Mouse (Mus musculus): Measurements from ENCODE around the gene Slc35a1. TPM values are rescaled to one million over a fixed set of nuclear protein-coding genes. Genes with fewer than 3 reads are reported as not detected.

Slc35a1 gene
- polyA plus RNA-seq, 1 experiment from 2014 or later, result 47.7 TPM

DNA sequence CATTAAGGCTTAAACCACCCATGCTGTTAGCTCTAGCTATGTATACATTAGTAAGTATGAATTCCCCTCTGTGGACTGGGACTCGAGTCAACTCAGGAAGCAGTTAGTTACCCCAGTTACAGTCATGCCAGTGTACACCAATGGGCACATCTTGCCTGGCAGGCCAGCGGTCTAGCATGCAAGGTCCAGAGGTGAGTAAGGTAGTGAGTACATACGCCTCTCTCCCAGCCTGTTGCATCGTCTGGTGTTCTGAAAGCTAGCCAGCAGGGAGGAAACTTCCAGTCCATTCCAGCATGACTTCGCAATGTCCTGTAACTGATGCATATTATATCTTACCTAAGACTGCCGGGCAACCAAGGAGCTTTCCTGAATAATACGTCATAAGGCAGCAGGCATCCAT lies 34.1 kb downstream of the Slc35a1 start:
- ATAC-seq (ENCODE audit: insufficient number of reproducible peaks, low FRiP score, low TSS enrichment, low read depth), result no peak
- H3K4me1 ChIP-seq, result no peaks in the 10 kb centered on the region
- no peak overlapping the region for H3K9ac ChIP-seq
- H3K4me2 ChIP-seq (replicated peaks), result no peak overlapping the region
- H3K4me3 ChIP-seq (replicated peaks), result no peak overlapping the region
- H3K27ac ChIP-seq (replicated peaks), result no peak overlapping the region
- no peaks in the 10 kb centered on the region for H3K9me3 ChIP-seq (replicated peaks)
- H3K36me3 ChIP-seq, result peaks cover 52% of the 10 kb centered on the region
- 92% methylated on average over 7 of the region's 7 CpGs for WGBS
- no peaks in the 10 kb centered on the region for H3K27me3 ChIP-seq

DNA sequence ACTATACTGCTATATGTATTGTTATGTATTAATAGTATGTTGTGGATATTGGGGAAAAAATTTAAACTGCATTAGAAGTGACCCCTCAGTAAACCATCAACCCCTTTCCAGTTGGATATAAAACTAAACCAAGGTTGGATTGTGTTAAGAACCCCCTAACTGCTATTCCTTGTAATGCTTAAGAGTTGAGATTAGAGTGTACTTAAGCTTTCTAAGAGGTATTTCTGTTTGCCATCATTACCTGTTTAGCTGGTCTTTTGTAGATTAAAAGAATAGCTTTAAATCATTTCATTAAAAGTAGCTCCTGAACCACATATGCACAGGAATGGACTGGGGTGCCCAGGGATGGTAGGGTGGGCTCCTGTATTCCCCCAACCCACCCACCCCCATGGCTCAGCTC lies 42.5 kb downstream of the Slc35a1 start:
- Histone ChIP-seq H3K27ac (replicated peaks) (no peak overlapping the region), H3K27me3 (no peaks in the 10 kb centered on the region), H3K36me3 (peaks cover 48% of the 10 kb centered on the region), H3K4me2 (replicated peaks) (no peak overlapping the region), H3K9ac (no peak overlapping the region), H3K4me3 (replicated peaks) (no peak overlapping the region), H3K4me1 (no peaks in the 10 kb centered on the region), H3K9me3 (replicated peaks) (no peaks in the 10 kb centered on the region)
- no peak for ATAC-seq (ENCODE audit: insufficient number of reproducible peaks, low FRiP score, low TSS enrichment, low read depth)

DNA sequence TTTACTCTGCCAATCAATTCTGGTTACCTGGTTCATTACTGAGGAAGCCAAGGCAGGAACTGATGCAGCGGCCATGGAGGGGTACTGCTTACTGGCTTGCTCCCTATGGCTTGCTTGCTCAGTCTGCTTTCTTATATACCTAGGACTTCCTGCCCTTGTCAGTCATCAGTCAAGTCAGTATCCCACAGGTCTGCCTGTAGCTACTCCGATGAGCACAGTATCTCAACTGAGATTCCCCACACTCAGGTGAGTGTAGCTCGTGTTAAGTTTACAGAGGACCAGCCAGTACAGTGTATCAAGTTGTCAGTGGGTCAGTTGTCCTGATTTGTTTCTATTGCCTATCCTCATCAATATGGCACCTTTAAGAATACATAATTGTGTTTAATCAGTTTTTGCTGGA lies 46.5 kb downstream of the Slc35a1 start:
- no peak overlapping the region for H3K4me3 ChIP-seq (replicated peaks)
- ATAC-seq (ENCODE audit: insufficient number of reproducible peaks, low FRiP score, low TSS enrichment, low read depth), result no peak
- H3K4me1 ChIP-seq, result no peaks in the 10 kb centered on the region
- no peaks in the 10 kb centered on the region for H3K9me3 ChIP-seq (replicated peaks)
- H3K36me3 ChIP-seq, result peaks cover 34% of the 10 kb centered on the region
- no peak overlapping the region for H3K9ac ChIP-seq
- H3K27ac ChIP-seq (replicated peaks), result no peak overlapping the region
- WGBS, result 94% methylated on average over 3 of the region's 3 CpGs
- H3K27me3 ChIP-seq, result no peaks in the 10 kb centered on the region
- H3K4me2 ChIP-seq (replicated peaks), result no peak overlapping the region

DNA sequence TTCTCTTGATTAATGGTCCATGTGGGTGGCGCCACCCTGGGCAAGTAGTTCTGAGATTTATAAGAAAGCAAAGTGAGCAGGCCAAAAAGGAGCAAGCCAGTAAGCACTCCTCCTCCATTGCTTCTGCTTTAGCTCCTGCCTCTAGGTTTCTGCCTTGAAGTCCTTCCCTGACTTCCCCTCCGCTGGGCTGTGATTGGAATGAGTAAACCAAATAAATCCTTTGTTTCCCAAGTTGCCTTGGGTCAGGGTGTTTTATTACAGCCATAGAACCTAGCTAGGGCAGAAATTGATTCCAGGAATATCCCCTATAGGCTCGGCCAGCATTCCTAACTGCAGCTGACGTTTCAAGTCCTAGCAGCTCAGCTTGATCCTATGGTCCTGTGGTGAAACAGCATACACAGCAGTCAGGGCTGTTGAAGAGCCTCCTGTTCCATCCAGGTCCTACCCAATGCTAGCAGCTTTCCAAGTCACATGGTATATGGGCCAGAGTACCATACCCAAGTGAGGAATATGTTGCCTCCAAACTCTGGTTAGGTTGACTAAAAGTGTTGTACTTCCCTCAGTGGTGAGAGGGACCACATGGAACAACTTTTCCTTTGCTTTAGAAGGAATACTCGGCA lies 47.4 kb downstream of the Slc35a1 start:
- no peak overlapping the region for H3K4me3 ChIP-seq (replicated peaks)

DNA sequence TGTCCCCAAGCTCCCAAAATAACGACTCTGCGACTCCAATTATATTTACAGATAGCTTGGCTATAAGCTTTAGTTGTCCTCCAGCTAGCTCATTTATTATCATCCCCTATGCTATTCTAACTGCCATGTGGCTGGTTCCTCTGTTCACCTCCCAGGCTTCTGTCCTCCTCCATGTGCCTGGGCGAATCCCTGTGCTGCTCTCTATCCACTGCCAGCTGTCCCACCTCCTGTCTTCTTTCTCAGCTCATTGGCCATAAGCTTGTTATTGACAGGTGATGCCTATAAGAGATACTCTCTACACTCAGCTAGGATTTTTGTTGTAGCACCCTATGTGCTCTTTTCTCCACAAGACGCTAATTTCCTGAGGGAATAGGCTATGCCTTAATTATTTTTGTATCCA lies 49.4 kb downstream of the Slc35a1 start:
- 83% methylated on average over 4 of the region's 4 CpGs for WGBS

More for the DNA sequence above, 47.4 kb downstream of the Slc35a1 start:
- 54% methylated on average over 5 of the region's 5 CpGs for WGBS
- peaks cover 34% of the 10 kb centered on the region for H3K36me3 ChIP-seq
- H3K4me2 ChIP-seq (replicated peaks), result no peak overlapping the region
- H3K27ac ChIP-seq (replicated peaks), result no peak overlapping the region
- H3K9me3 ChIP-seq (replicated peaks), result no peaks in the 10 kb centered on the region
- H3K27me3 ChIP-seq, result no peaks in the 10 kb centered on the region
- no peak for ATAC-seq (ENCODE audit: insufficient number of reproducible peaks, low FRiP score, low TSS enrichment, low read depth)
- no peaks in the 10 kb centered on the region for H3K4me1 ChIP-seq
- H3K9ac ChIP-seq, result no peak overlapping the region

DNA sequence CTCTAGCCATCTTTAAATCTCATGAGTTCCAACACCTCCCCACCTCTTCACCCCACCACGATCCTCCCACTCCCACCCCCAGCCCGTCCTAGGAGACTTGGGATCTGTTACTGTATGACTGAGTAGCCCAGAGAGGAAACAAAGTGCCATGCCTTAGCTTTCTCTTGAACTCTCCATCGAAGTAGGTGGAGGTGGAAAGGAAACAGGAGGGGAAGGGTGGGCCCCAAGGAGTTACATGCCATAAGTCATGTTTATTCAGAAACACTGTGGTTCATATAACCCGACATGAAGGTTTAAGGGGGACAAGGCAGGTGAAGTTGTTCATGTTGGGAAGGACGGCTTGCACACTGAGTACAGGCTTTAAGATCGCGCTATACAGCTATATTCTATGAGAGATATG lies 49.9 kb downstream of the Slc35a1 start:
- peaks cover 30% of the 10 kb centered on the region for H3K36me3 ChIP-seq
- no peak overlapping the region for H3K27ac ChIP-seq (replicated peaks)
- ATAC-seq (ENCODE audit: insufficient number of reproducible peaks, low FRiP score, low TSS enrichment, low read depth), result no peak
- no peaks in the 10 kb centered on the region for H3K27me3 ChIP-seq
- H3K4me2 ChIP-seq (replicated peaks), result no peak overlapping the region
- H3K4me1 ChIP-seq, result no peaks in the 10 kb centered on the region
- 93% methylated on average over 7 of the region's 7 CpGs for WGBS
- H3K4me3 ChIP-seq (replicated peaks), result no peak overlapping the region
- no peaks in the 10 kb centered on the region for H3K9me3 ChIP-seq (replicated peaks)
- H3K9ac ChIP-seq, result no peak overlapping the region

More for the DNA sequence above, 49.4 kb downstream of the Slc35a1 start:
- H3K9me3 ChIP-seq (replicated peaks), result no peaks in the 10 kb centered on the region
- peaks cover 34% of the 10 kb centered on the region for H3K36me3 ChIP-seq
- no peak overlapping the region for H3K4me3 ChIP-seq (replicated peaks)
- H3K4me2 ChIP-seq (replicated peaks), result no peak overlapping the region
- no peak for ATAC-seq (ENCODE audit: insufficient number of reproducible peaks, low FRiP score, low TSS enrichment, low read depth)
- no peaks in the 10 kb centered on the region for H3K4me1 ChIP-seq
- no peak overlapping the region for H3K9ac ChIP-seq
- H3K27me3 ChIP-seq, result no peaks in the 10 kb centered on the region
- H3K27ac ChIP-seq (replicated peaks), result no peak overlapping the region

DNA sequence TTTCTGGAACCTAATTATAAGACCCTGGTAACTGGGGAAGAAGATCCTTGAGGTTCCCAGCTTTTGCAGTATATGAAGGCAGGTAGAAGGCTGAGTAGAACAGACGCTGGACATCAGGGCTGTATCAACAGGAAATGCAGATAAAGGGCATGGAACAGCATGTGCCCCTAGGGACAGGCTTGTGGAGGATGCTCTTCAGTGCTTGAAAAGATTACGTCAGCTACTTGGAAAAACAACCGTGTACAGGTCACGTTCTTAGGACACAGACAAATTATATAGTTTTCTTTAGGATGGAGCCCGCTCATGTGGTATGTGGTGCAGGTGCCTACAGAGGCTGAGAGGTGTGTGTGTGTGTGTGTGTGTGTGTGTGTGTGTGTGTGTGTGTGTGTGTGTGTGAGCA lies 51.2 kb downstream of the Slc35a1 start:
- Histone ChIP-seq H3K27me3 (no peaks in the 10 kb centered on the region), H3K9ac (no peak overlapping the region), H3K4me1 (no peaks in the 10 kb centered on the region), H3K4me2 (replicated peaks) (no peak overlapping the region), H3K9me3 (replicated peaks) (no peaks in the 10 kb centered on the region), H3K27ac (replicated peaks) (no peak overlapping the region), H3K4me3 (replicated peaks) (no peak overlapping the region), H3K36me3 (peaks cover 23% of the 10 kb centered on the region)
- ATAC-seq (ENCODE audit: insufficient number of reproducible peaks, low FRiP score, low TSS enrichment, low read depth), result no peak
- WGBS, result 78% methylated on average over 5 of the region's 5 CpGs

DNA sequence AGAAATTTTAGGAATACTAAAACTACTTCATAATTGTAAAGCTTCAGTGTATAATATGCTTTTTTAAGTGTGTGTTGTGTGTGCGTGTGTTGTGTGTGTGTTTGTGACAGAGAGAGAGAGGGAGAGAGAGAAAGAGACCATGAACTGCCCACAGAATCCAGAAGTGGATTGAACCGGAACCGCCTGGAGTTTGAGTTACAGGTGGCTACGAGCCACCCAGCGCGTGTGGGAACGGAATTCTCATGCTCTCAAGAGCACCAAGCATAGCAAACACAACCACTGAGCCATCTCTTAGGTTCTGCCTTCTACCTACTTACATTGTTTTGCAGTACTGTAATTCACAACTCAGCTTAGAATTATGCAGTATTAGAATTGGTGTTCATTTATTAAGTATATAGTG lies 53.1 kb downstream of the Slc35a1 start:
- H3K9me3 ChIP-seq (replicated peaks), result no peaks in the 10 kb centered on the region
- H3K4me3 ChIP-seq (replicated peaks), result no peak overlapping the region
- no peak overlapping the region for H3K27ac ChIP-seq (replicated peaks)
- no peaks in the 10 kb centered on the region for H3K27me3 ChIP-seq
- ATAC-seq (ENCODE audit: insufficient number of reproducible peaks, low FRiP score, low TSS enrichment, low read depth), result no peak
- no peak overlapping the region for H3K4me2 ChIP-seq (replicated peaks)
- H3K4me1 ChIP-seq, result no peaks in the 10 kb centered on the region
- peaks cover 8% of the 10 kb centered on the region for H3K36me3 ChIP-seq
- H3K9ac ChIP-seq, result no peak overlapping the region
- WGBS, result 92% methylated on average over 7 of the region's 7 CpGs

DNA sequence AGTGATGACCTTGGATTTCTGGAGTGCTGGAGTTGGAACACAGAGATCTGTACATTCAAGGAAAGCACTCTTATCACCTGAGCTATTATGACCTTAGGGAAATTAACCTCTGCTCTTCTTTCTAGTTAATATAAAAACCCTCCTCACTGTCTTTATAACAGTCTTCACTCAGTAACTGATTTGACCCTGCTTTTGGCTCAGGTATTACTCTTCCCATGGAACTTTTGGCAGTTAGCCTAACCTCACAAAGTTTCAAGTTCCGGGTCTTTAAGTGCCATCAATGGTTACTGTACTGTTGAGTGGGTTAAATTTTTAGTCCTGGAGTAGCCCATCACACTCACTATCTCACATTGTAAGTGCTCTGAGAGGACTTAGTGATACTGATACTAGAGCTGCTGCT lies 57.3 kb downstream of the Slc35a1 start:
- Histone ChIP-seq H3K27me3 (no peaks in the 10 kb centered on the region), H3K9me3 (replicated peaks) (no peaks in the 10 kb centered on the region), H3K4me1 (no peaks in the 10 kb centered on the region), H3K27ac (replicated peaks) (no peak overlapping the region), H3K9ac (no peak overlapping the region), H3K4me2 (replicated peaks) (no peak overlapping the region), H3K4me3 (replicated peaks) (no peak overlapping the region), H3K36me3 (peaks cover 23% of the 10 kb centered on the region)
- 85% methylated on average over 1 of the region's 1 CpGs for WGBS
- no peak for ATAC-seq (ENCODE audit: insufficient number of reproducible peaks, low FRiP score, low TSS enrichment, low read depth)

DNA sequence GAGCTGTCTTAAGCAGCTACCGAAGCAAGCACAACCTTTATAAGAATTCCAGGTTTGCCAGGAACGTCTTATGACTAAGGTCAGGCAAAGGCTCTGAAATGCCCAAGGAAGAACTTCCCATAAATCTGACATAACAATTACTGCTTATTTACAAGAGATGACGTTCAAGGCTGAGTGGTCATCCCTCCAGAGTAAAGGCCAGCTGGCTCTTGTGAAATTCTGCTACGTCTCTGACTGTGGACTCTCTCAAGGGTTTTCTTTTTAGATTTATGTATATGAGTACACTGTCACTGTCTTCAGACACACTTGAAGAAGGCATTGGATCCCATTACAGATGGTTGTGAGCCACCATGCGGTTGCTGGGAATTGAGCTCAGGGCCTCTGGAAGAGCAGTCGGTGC lies 60.8 kb downstream of the Slc35a1 start:
- ATAC-seq (ENCODE audit: insufficient number of reproducible peaks, low FRiP score, low TSS enrichment, low read depth), result no peak
- H3K36me3 ChIP-seq, result peaks cover 28% of the 10 kb centered on the region
- 87% methylated on average over 6 of the region's 6 CpGs for WGBS

DNA sequence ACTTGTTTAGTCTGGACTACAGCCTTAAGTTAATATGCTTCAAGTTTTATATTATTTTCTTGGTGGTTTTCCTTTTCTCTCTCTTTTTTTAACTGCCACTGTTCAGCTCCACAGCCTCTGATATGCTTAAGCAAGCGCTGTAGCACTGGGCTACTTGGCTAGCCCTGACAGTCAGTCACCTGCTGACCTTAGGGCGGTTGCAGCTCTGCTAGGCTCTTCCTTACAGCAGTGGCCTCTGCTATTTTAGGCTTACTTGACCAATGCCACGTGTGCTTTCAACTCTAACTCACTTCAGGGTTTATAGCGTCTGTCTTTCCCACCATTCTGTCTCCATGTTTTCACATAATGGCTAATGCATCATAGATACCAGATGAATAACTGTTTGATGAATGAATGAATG lies 61.7 kb downstream of the Slc35a1 start:
- Histone ChIP-seq H3K4me3 (replicated peaks) (no peak overlapping the region), H3K36me3 (peaks cover 26% of the 10 kb centered on the region; the same call in 1 of the 2 replicates), H3K4me1 (no peaks in the 10 kb centered on the region), H3K9me3 (replicated peaks) (no peaks in the 10 kb centered on the region), H3K27me3 (no peaks in the 10 kb centered on the region), H3K9ac (no peak overlapping the region), H3K4me2 (replicated peaks) (no peak overlapping the region), H3K27ac (replicated peaks) (no peak overlapping the region)
- 87% methylated on average over 4 of the region's 4 CpGs for WGBS
- ATAC-seq (ENCODE audit: insufficient number of reproducible peaks, low FRiP score, low TSS enrichment, low read depth), result no peak

More for the DNA sequence above, 60.8 kb downstream of the Slc35a1 start:
- Histone ChIP-seq H3K27me3 (no peaks in the 10 kb centered on the region), H3K9ac (no peak overlapping the region), H3K27ac (replicated peaks) (no peak overlapping the region), H3K4me1 (no peaks in the 10 kb centered on the region), H3K9me3 (replicated peaks) (no peaks in the 10 kb centered on the region), H3K4me3 (replicated peaks) (no peak overlapping the region), H3K4me2 (replicated peaks) (no peak overlapping the region)

DNA sequence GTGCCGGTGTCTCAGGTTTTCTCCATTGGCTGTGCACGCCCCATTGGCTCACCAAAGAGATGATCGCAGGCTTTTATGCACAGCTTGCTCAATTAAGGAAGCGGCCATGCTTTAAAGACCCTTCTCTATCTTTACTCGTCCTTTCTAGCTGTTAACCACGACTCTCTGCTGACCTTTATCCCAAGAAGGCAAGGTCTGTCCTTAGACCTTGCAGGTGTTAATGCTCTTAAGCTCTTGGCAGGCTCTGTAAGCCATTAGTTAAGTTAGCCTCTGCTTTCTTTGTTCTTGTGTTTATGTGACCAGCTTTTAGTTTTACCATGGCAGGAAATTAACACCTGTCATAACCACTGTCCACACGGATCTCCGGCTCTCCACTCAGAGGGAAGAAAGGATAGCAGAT lies 71.1 kb downstream of the Slc35a1 start:
- Histone ChIP-seq H3K9ac (no peak overlapping the region), H3K36me3 (no peaks in the 10 kb centered on the region), H3K27ac (replicated peaks) (no peak overlapping the region), H3K4me2 (replicated peaks) (peak overlapping the region; percentile 81), H3K4me1 (peaks cover 25% of the 10 kb centered on the region), H3K4me3 (replicated peaks) (peak overlapping the region; percentile 89), H3K9me3 (replicated peaks) (no peaks in the 10 kb centered on the region), H3K27me3 (no peaks in the 10 kb centered on the region)
- ATAC-seq (ENCODE audit: insufficient number of reproducible peaks, low FRiP score, low TSS enrichment, low read depth), result no peak
- WGBS, result 71% methylated on average over 8 of the region's 8 CpGs
